Mouse (Mus musculus) G1E (cell line): ENCODE results near the gene Nudt21.

Experiments
- CTCF ChIP-seq: IDR thresholded peaks from 2 replicates; pipeline ENCODE4 v1.5.1; 2012; ENCODE audit warnings: low read depth, low read length, inconsistent platforms, mixed read lengths
- GATA1 ChIP-seq: IDR thresholded peaks from 2 replicates; pipeline ENCODE4 v1.6.1; 2012; ENCODE audit warnings: borderline replicate concordance, low read length, inconsistent platforms, mixed read lengths
- TAL1 ChIP-seq: conservative IDR thresholded peaks from 2 replicates; pipeline ENCODE4 v1.6.1; 2012; ENCODE audit warnings: low read depth, low read length, inconsistent platforms, mixed read lengths

DNA sequence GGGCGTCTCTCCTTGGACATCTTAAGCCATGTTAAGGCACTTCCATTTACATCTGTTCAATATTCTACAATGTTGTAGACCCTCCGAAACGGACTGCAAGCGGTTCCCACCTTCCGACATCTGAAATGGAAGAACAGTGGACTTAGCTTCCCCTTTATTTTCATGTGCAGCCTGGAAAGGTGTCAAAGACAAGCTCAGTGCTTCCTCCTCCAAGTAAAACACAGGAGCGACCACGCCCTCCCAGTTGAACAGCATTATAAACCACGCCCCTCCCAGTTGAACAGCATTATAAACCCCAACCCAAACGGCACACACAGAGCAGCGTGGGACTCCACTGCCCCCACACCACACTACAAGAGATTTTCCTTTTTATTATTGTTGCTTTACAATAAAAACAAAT is 65.4 kb downstream of the Nudt21 start:
- no peak for TF ChIP-seq CTCF
- no peak for TF ChIP-seq TAL1
- TF ChIP-seq GATA1, result no peak
